Mouse (Mus musculus) cerebellum, adult 9-10 months (tissue): ENCODE measurements at regions not wholly inside any gene's neighbourhood (a gene's known extent, or its start where the extent isn't known, plus 50 kb on each side); places are given as distances from the start of the nearest gene placed in this dataset.
"Not testable (repeated sequence)": the region's sequence is repeated elsewhere in the genome, so short reads cannot be mapped to it uniquely, and the experiment has no call there.

Experiments
- DNase-seq: peaks from one replicate; pipeline ENCODE4 v3.0.0; 2022

- DNase-seq: not testable (repeated sequence)
Measured at GRCm38 (mm10) chr7:29639591-29639990, 87.2 kb downstream of the Catsperg2 start.

- no peak for DNase-seq
Measured at GRCm38 (mm10) chr7:29602356-29602755, 83.9 kb upstream of the Sipa1l3 start.

- DNase-seq: no peak
Measured at GRCm38 (mm10) chr7:29601337-29601736, 82.9 kb upstream of the Sipa1l3 start.

- DNase-seq: peak; percentile 35
Measured at GRCm38 (mm10) chr7:29597291-29597690, 78.8 kb upstream of the Sipa1l3 start.

- no peak for DNase-seq
Measured at GRCm38 (mm10) chr7:29578128-29578527, 59.7 kb upstream of the Sipa1l3 start.

GRCm38 (mm10) chr7:29575606-29576005 lies 57.2 kb upstream of the Sipa1l3 start:
- no peak for DNase-seq
